Mouse (Mus musculus): ENCODE measurements around the gene Rpusd1.

Rpusd1 gene

GRCm38 (mm10) chr17:25727265-25728008, at the start of gene Rpusd1, which contains the start of gene Chtf18:
Gene Rpusd1 (plus strand): TSS chr17:25727670.
Gene Chtf18 (minus strand): TSS chr17:25727419.
- peak; percentile 100 for DNase-seq (ENCODE audit: low read depth, low spot score)

GRCm38 (mm10) chr17:25677969-25678368, 49.5 kb upstream of the Rpusd1 start:
- peak; percentile 92 for DNase-seq (ENCODE audit: low read depth, low spot score)

DNA sequence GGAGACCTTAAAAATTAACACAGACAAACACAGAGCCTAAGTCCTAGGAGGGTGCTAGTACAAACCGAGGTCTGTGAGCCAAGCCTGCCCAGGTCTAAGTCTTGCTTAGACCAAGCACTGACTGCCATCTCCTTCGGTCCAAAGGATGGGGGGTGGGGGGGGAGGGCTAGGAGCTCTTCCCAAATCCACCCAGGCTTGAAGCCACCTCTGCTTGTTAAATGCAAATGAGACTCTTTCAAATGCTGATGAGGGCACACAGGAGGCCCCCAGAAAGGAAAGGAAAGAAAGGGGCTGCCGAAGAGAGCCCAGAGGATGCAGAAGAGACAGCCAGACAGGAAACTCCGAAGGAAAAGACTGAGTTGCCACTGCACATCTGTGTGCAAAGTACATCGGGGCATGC, 47.7 kb upstream of the Rpusd1 start:
- peak; percentile 32 for DNase-seq (ENCODE audit: low read depth, low spot score)

DNA sequence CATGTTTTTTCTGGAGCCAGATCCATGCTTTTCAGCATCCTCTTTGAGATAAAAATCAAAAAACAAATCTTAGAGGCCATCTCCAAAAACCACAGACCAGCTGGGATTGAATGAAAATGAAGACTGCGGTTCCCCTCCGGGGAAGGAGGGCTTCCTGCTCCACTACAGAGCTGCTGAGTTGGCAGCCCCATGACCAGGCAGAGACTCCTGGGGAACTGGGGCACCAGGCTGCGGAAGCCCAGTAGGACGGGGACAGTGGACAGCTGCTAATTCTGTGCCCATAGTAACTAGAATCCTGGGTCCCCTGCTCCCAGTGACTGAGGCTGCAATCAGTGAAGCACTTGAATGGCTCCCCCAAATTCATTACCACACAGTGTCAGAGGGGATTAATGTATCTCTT, 45.8 kb upstream of the Rpusd1 start:
- no peak for DNase-seq (ENCODE audit: low read depth, low spot score)

DNA sequence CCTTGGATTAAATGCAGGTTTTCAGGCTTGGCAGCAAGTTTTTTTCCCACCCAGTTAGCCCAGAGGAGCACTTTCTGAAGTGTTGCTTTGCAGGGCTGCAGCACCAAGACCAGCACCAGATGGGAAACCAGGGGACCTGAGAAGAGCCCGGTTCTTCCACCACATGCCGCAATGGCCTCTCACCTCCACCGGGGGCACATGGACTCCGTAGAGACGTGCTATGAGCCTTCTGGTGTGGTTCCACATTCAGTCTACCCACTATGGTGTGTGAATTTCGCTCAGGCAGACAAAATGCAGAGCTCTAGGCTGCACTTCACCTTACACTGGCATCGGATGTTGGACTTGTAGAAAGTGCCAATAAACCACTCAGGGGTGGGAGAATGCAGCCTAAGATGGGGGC, 41.1 kb upstream of the Rpusd1 start:
- peak; percentile 60 for DNase-seq (ENCODE audit: low read depth, low spot score)

DNA sequence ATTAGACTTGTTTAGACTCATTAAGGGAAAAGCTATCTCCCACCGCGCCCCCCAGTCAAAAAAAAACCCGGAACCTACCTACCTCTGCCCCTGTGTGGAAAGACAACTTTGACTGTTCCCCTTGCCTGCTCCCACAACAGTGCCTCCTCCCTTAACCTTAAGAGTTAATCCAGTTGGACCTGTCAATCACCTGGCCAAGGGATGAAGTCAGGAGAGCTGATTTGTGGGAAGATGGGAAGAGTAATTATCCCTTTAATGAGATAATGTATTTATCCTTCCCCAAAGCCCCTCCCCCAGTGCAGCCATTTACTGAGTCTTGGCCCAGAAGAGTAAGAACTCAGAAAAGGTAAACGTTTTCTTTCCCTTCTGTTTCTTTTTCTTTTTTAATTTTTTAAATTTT, 38.5 kb upstream of the Rpusd1 start:
- DNase-seq (ENCODE audit: low read depth, low spot score) = no peak

GRCm38 (mm10) chr17:25696263-25696662, 31.2 kb upstream of the Rpusd1 start:
- no peak for DNase-seq (ENCODE audit: low read depth, low spot score)

DNA sequence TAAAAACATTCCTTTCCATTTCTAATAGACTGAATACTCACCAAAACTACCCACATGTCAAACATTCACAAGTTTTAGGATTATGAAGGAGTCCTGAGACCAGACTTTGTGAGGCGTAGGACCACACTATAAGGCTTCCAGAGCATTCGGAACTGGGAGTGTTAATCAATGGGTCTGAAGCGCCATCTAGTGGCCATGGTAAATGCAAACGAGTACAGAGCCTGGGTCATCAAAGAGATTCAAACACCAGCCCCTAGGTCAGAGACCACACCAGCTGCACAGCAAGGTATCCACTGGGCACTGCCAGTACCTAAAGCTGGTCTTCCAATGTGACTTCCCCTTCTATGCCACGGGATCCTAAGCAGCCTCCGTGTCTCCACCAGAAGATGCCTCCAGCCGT, 29.0 kb upstream of the Rpusd1 start:
- DNase-seq (ENCODE audit: low read depth, low spot score) = peak; percentile 74

- peak; percentile 61 for DNase-seq (ENCODE audit: low read depth, low spot score)
Observed at GRCm38 (mm10) chr17:25700863-25701496, 26.5 kb upstream of the Rpusd1 start.

DNA sequence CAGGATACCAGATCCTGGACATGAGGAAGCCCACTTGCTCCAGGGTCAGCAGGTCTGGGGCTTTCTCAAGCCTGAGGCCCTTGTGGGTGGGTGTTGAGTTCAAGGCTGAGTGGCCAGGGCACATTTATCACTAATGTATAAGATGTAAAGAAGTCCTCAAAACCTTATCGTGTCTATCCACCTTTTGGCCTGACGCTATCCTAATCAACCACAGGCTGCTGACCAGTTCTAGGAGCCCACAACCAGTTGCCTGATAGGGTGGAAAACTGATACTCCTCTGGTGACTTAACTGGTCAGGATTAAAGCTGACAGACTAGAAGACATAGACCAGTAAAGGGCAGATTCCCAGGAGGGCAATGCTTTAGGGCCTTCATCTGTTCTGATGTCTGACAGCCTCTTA, 17.5 kb upstream of the Rpusd1 start:
- DNase-seq (ENCODE audit: low read depth, low spot score) = no peak

DNA sequence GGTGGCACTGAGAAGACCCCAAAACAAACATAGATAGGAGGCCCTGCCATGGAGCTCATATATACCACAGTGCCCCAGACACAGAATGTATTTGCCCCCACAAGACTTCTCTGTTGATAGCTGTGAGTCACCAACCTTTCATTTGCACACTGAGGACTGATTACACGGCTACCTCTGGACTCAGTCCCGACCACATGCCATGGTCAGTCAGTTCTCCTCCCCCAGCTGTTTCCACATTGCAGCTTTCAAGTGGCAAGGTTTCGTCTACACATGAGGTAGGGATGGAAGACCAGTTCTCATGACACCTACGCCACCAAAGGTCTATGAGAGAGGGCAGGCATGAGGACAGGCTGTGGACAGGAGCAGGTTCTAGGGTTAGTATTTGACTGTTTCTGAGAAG, 16.3 kb upstream of the Rpusd1 start:
- DNase-seq (ENCODE audit: low read depth, low spot score) = no peak

- DNase-seq (ENCODE audit: low read depth, low spot score) = no peak
Observed at GRCm38 (mm10) chr17:25715627-25716026, 11.8 kb upstream of the Rpusd1 start.

GRCm38 (mm10) chr17:25716130-25716529, 11.3 kb upstream of the Rpusd1 start:
- no peak for DNase-seq (ENCODE audit: low read depth, low spot score)

DNA sequence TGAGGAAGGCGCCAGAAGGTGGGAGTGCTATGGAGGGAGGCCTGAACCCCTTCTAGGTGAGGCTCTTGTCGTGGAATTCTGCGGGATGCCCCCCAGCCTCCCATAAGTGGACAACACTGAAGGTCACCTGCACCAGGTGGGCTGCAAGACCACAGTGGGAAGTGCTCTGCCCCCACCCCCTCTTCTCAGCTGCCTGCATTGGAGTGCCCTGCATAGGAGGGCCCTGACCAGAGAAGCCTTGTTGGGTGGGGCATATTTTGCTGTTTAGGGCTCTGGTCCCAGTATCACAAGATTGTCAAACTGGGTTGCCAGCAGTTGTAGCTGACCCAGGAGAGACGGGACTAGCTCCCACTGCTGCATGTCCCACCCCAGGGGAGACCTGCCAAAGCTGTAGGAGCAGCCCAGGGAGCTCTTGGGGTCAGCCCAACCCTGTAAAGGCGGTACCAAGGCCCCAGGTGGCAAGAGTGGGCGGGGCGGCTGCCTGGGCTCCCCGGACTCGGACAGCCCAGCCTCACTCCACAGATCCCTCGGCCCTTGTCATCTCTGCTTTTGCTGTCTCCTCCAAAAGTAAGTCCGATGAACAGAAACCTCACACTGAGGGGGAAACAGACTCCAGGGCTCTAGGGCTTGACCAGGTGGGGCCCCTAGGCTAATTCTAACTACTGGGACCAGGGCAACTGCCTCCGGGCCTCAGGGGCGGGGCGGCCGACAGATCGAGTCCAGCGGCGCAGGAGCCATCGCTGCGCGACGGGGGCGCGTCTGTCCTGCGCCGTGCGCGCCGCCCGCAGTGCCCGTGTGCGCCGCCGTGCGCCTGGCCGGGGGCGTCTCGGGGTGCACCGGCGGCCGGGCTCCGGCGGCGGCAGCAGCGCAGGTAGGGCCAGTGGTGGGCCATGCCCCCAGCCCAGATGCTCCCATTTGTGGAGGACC, 10.5 kb upstream of the Rpusd1 start, which contains the start of gene Gng13:
TSS of gene Gng13 (plus strand) at position 461 of the 927 bp plus-strand sequence.
- DNase-seq (ENCODE audit: low read depth, low spot score) = no peak

- no peak for DNase-seq (ENCODE audit: low read depth, low spot score)
Observed at GRCm38 (mm10) chr17:25717691-25718090, 9.8 kb upstream of the Rpusd1 start.

DNA sequence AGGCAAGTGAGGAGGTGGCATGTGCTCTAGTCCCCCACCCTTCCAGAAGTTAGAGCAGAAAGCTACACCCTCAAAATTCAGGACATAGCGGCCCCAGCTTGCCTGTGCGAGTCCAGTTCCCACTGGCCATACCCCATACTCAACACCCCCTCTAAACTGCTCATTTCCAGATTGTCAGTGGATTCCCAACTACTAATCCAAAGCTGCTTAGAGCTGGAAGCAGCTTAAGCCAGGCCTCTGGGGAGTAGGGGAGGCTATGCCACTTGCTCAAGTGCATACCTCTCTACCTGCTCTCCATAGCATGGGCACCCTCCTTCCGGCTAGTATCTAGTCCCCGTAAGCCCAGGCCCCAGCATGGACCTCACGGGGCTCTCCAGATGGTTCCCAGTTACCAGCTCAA, 6.0 kb upstream of the Rpusd1 start:
- DNase-seq (ENCODE audit: low read depth, low spot score) = no peak

- DNase-seq (ENCODE audit: low read depth, low spot score) = no peak
Observed at GRCm38 (mm10) chr17:25723470-25723869, 4.0 kb upstream of the Rpusd1 start.

DNA sequence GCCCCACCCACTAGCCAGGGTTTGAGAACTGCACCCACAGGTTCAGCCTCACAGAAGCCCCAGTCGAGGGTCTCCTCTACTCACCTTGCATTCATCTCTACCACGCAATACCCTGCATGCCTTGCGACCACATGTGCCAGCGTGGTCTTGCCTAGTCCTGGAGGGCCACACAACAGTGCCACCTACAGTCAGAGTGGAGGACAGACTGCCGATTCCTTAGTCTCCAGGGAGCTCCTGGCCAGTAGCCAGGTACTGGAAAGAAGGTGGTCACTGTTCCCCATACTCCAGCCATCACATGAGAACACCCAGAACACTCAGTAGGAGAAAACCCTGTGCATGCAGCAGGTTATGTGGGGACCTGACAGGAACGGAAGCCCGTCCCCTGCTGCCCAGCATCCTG, 3.6 kb upstream of the Rpusd1 start:
- peak; percentile 25 for DNase-seq (ENCODE audit: low read depth, low spot score)

- no peak for DNase-seq (ENCODE audit: low read depth, low spot score)
Observed at GRCm38 (mm10) chr17:25725264-25725663, 2.2 kb upstream of the Rpusd1 start.

DNA sequence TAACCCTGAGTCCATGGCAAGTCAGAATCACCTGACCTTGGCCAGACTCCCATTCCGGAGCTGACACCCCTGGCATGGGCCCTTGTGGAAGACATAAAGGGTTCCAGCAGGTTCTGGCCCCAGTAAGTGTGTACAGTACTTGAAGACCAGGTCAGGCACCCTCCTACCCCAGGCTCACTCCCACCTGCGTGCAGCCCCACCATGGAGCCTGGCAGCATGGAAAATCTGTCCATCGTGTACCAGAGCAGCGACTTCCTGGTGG, 470 bp downstream of the Rpusd1 start:
- no peak for DNase-seq (ENCODE audit: low read depth, low spot score)

GRCm38 (mm10) chr17:25732082-25732481, 4.6 kb downstream of the Rpusd1 start:
- peak; percentile 61 for DNase-seq (ENCODE audit: low read depth, low spot score)

GRCm38 (mm10) chr17:25735246-25735645, 7.8 kb downstream of the Rpusd1 start:
- DNase-seq (ENCODE audit: low read depth, low spot score) = no peak
